Mouse (Mus musculus) MEL (cell line): ENCODE results near the gene Aim2. TPM values are rescaled to one million over a fixed set of nuclear protein-coding genes. Genes with fewer than 3 reads are reported as not detected.

Experiments used
- DNase-seq: peaks from one replicate; pipeline ENCODE4 v3.0.0; 2011; ENCODE audit warnings: low read depth, low spot score
- H3K27ac ChIP-seq: 2 replicates; pipeline ENCODE4 v1.5.1; 2012; ENCODE audit warnings: low read depth, mild to moderate bottlenecking, control low read depth, low read length, moderate library complexity; ENCODE audit not compliant: control insufficient read depth
- H3K27me3 ChIP-seq, 2 experiments: fragments of 150-350 bp in 1 of 2; sonication (generic) in 1 of 2; 2 replicates each; pipeline ENCODE4 v1.6.1; 2012; ENCODE audit warnings: low read length in 2 of 2, mild to moderate bottlenecking in 2 of 2, improper control_type of control experiment in 1 of 2, moderate library complexity in 1 of 2; ENCODE audit not compliant: insufficient read depth in 2 of 2, control insufficient read depth in 1 of 2
- H3K36me3 ChIP-seq, 2 experiments: 2 replicates each; pipeline ENCODE4 v1.6.1; 2012 to 2014; ENCODE audit warnings: low read length in 2 of 2, improper control_type of control experiment in 1 of 2, inconsistent platforms in 1 of 2, mild to moderate bottlenecking in 1 of 2; ENCODE audit not compliant: insufficient read depth in 2 of 2, control insufficient read depth in 1 of 2
- H3K4me1 ChIP-seq, 2 experiments: fragments of 150-350 bp in 1 of 2; sonication (generic) in 1 of 2; 2 replicates each; pipeline ENCODE4 v1.6.1; 2012; ENCODE audit warnings: low read length in 2 of 2, improper control_type of control experiment in 1 of 2, mild to moderate bottlenecking in 1 of 2; ENCODE audit not compliant: insufficient read depth in 2 of 2, control insufficient read depth in 1 of 2
- H3K4me3 ChIP-seq, 2 experiments: fragments of 150-350 bp in 1 of 2; sonication (generic) in 1 of 2; 2 replicates each; pipeline ENCODE4 v1.5.1; 2012; ENCODE audit warnings: low read depth in 2 of 2, low read length in 2 of 2, mild to moderate bottlenecking in 2 of 2, moderate library complexity in 2 of 2, control low read depth in 1 of 2, improper control_type of control experiment in 1 of 2; ENCODE audit not compliant: control insufficient read depth in 1 of 2, insufficient read depth in 1 of 2
- H3K79me2 ChIP-seq: 2 replicates; pipeline ENCODE4 v1.6.1; 2012; ENCODE audit warnings: mild to moderate bottlenecking, low read length, moderate library complexity; ENCODE audit not compliant: control insufficient read depth, poor library complexity, insufficient read depth
- H3K9ac ChIP-seq: 2 replicates; pipeline ENCODE4 v1.6.1; 2012; ENCODE audit warnings: low read depth, mild to moderate bottlenecking, control low read depth, low read length, moderate library complexity; ENCODE audit not compliant: control insufficient read depth, poor library complexity, severe bottlenecking
- H3K9me3 ChIP-seq: fragments of 150-350 bp; sonication (generic); replicated peaks from 2 replicates; pipeline ENCODE4 v1.6.1; 2012; ENCODE audit warnings: mild to moderate bottlenecking, low read length, improper control_type of control experiment, moderate library complexity; ENCODE audit not compliant: insufficient read depth
- BHLHE40 ChIP-seq: IDR thresholded peaks from 2 replicates; pipeline ENCODE4 v1.6.1; 2012; ENCODE audit warnings: low read depth, mild to moderate bottlenecking, inconsistent platforms, low read length, improper control_type of control experiment, borderline replicate concordance
- CHD1 ChIP-seq: IDR thresholded peaks from 2 replicates; pipeline ENCODE4 v1.6.1; 2012; ENCODE audit warnings: low read depth, mild to moderate bottlenecking, inconsistent platforms, low read length, improper control_type of control experiment
- CTCF ChIP-seq, 3 experiments: IDR thresholded peaks in 2 of 3; conservative IDR thresholded peaks in 1 of 3; 2 replicates each; pipeline ENCODE4 v1.5.1; 2011 to 2012; ENCODE audit warnings: low read length in 3 of 3, low read depth in 2 of 3, mild to moderate bottlenecking in 2 of 3, improper control_type of control experiment in 1 of 3, inconsistent platforms in 1 of 3, mixed read lengths in 1 of 3, moderate library complexity in 1 of 3; ENCODE audit not compliant: control insufficient read depth in 1 of 3, insufficient read depth in 1 of 3, poor library complexity in 1 of 3, severe bottlenecking in 1 of 3
- E2F4 ChIP-seq: IDR thresholded peaks from 2 replicates; pipeline ENCODE4 v1.6.1; 2011; ENCODE audit warnings: low read depth, low read length, improper control_type of control experiment, borderline replicate concordance
- GATA1 ChIP-seq: IDR thresholded peaks from 2 replicates; pipeline ENCODE4 v1.6.1; 2011; ENCODE audit warnings: low read depth, low read length, improper control_type of control experiment
- HCFC1 ChIP-seq: IDR thresholded peaks from 2 replicates; pipeline ENCODE4 v1.6.1; 2012; ENCODE audit warnings: low read depth, mild to moderate bottlenecking, inconsistent platforms, low read length, improper control_type of control experiment, moderate library complexity
- KAT2A ChIP-seq: conservative IDR thresholded peaks from 2 replicates; pipeline ENCODE4 v1.6.1; 2012; ENCODE audit warnings: low read depth, low read length, improper control_type of control experiment, inconsistent platforms
- MAZ ChIP-seq: IDR thresholded peaks from 2 replicates; pipeline ENCODE4 v1.6.1; 2012; ENCODE audit warnings: low read depth, mild to moderate bottlenecking, inconsistent platforms, low read length, improper control_type of control experiment
- MXI1 ChIP-seq: IDR thresholded peaks from 2 replicates; pipeline ENCODE4 v1.6.1; 2011; ENCODE audit warnings: mild to moderate bottlenecking, low read depth, low read length, improper control_type of control experiment
- MYC ChIP-seq: IDR thresholded peaks from 2 replicates; pipeline ENCODE4 v1.6.1; 2011; ENCODE audit warnings: low read depth, mild to moderate bottlenecking, low read length, improper control_type of control experiment, moderate library complexity
- NRF1 ChIP-seq: IDR thresholded peaks from 2 replicates; pipeline ENCODE4 v1.6.1; 2014; ENCODE audit warnings: low read depth, mild to moderate bottlenecking, inconsistent platforms, low read length, improper control_type of control experiment, moderate library complexity; ENCODE audit not compliant: poor library complexity, insufficient read depth, severe bottlenecking
- POLR2AphosphoS2 ChIP-seq: IDR thresholded peaks from 2 replicates; pipeline ENCODE4 v1.6.1; 2011; ENCODE audit warnings: low read length, improper control_type of control experiment
- RAD21 ChIP-seq: IDR thresholded peaks from 2 replicates; pipeline ENCODE4 v1.6.1; 2011; ENCODE audit warnings: mild to moderate bottlenecking, low read depth, low read length, improper control_type of control experiment
- SIN3A ChIP-seq: IDR thresholded peaks from 2 replicates; pipeline ENCODE4 v1.6.1; 2012; ENCODE audit warnings: low read length, improper control_type of control experiment, inconsistent platforms
- SMC3 ChIP-seq: IDR thresholded peaks from 2 replicates; pipeline ENCODE4 v1.6.1; 2011; ENCODE audit warnings: low read depth, low read length, improper control_type of control experiment
- TCF12 ChIP-seq: IDR thresholded peaks from 2 replicates; pipeline ENCODE4 v1.6.1; 2014; ENCODE audit warnings: low read depth, mild to moderate bottlenecking, inconsistent platforms, low read length, improper control_type of control experiment, moderate library complexity
- UBTF ChIP-seq: IDR thresholded peaks from 2 replicates; pipeline ENCODE4 v1.6.1; 2012; ENCODE audit warnings: low read depth, mild to moderate bottlenecking, inconsistent platforms, low read length, improper control_type of control experiment, moderate library complexity, borderline replicate concordance; ENCODE audit not compliant: insufficient read depth
- USF1 ChIP-seq: IDR thresholded peaks from 2 replicates; pipeline ENCODE4 v1.6.1; 2014; ENCODE audit warnings: low read depth, mild to moderate bottlenecking, inconsistent platforms, low read length, improper control_type of control experiment, moderate library complexity
- ZC3H11A ChIP-seq: IDR thresholded peaks from 2 replicates; pipeline ENCODE4 v1.6.1; 2012; ENCODE audit warnings: low read depth, mild to moderate bottlenecking, inconsistent platforms, low read length, improper control_type of control experiment
- ZMIZ1 ChIP-seq: IDR thresholded peaks from 2 replicates; pipeline ENCODE4 v1.6.1; 2012; ENCODE audit warnings: low read depth, mild to moderate bottlenecking, inconsistent platforms, low read length, improper control_type of control experiment, moderate library complexity
- ZNF384 ChIP-seq: IDR thresholded peaks from 2 replicates; pipeline ENCODE4 v1.6.1; 2012; ENCODE audit warnings: low read depth, mild to moderate bottlenecking, inconsistent platforms, low read length, improper control_type of control experiment
- polyA plus RNA-seq, 2 experiments: library from polyadenylated mRNA; stranded (reverse) in 1 of 2; unstranded in 1 of 2; fragments of >175 nt in 1 of 2; fragments of >200 nt in 1 of 2; gene quantifications; 2 replicates each; pipeline versions ENCODE4 v1.2.1 to v1.2.4; 2012; ENCODE audit warnings: low replicate concordance in 2 of 2, low read depth in 1 of 2; ENCODE audit not compliant: insufficient read length in 2 of 2, insufficient read depth in 1 of 2, missing spikeins in 1 of 2
- total RNA-seq: library from RNA; depleted of rRNA; stranded (reverse); fragments of 300-350 nt; gene quantifications from 2 replicates; pipeline ENCODE4 v1.2.3, GENCODE M21; 2012

The Aim2 gene
- total and polyA plus RNA-seq, 3 experiments = 2.3 to 9.1 TPM; not detected in 1

- Histone ChIP-seq H3K9ac (no peak overlapping the region), H3K36me3 (peaks cover 0 to 17% of the 10 kb centered on the region in 2 experiments; a peak in 2 of 4 replicates), H3K9me3 (no peaks in the 10 kb centered on the region), H3K27me3 (no peaks in the 10 kb centered on the region), H3K4me3 (no peak overlapping the region), H3K4me1 (peaks cover 9 to 43% of the 10 kb centered on the region in 2 experiments), H3K27ac (no peak overlapping the region), H3K79me2 (no peaks in the 10 kb centered on the region)
- TF ChIP-seq MXI1 (no peak), POLR2AphosphoS2 (no peak), SMC3 (no peak), KAT2A (no peak), NRF1 (no peak), ZMIZ1 (no peak), SIN3A (no peak)
- DNase-seq = no peak
These were observed 13.7 kb upstream of the Aim2 start for GRCm38 (mm10) chr1:173337008-173337407.

- no peak overlapping the region for H3K27ac ChIP-seq
- H3K4me1 ChIP-seq = peaks cover 11 to 35% of the 10 kb centered on the region in 2 experiments
- no peaks in the 10 kb centered on the region for H3K9me3 ChIP-seq
These were observed 11.1 kb upstream of the Aim2 start for GRCm38 (mm10) chr1:173339543-173339942.

GRCm38 (mm10) chr1:173342425-173342824 lies 8.3 kb upstream of the Aim2 start:
- H3K27ac ChIP-seq = no peak overlapping the region
- TF ChIP-seq MAZ = no peak
- no peak for TF ChIP-seq KAT2A
- no peak for TF ChIP-seq TCF12
- TF ChIP-seq CHD1 = no peak
- TF ChIP-seq GATA1 = no peak
- TF ChIP-seq MXI1 = no peak
- TF ChIP-seq MYC = no peak
- no peak for TF ChIP-seq ZNF384
- TF ChIP-seq E2F4 = no peak
- TF ChIP-seq NRF1 = no peak
- no peak for TF ChIP-seq BHLHE40
- TF ChIP-seq HCFC1 = no peak
- TF ChIP-seq ZMIZ1 = no peak
- peaks cover 32 to 40% of the 10 kb centered on the region in 2 experiments for H3K4me1 ChIP-seq
- no peak for DNase-seq
- peaks cover 0 to 28% of the 10 kb centered on the region in 2 experiments; a peak in 2 of 4 replicates for H3K36me3 ChIP-seq
- no peaks in the 10 kb centered on the region for H3K27me3 ChIP-seq
- no peaks in the 10 kb centered on the region for H3K9me3 ChIP-seq
- no peak overlapping the region for H3K9ac ChIP-seq
- H3K4me3 ChIP-seq = no peak overlapping the region
- no peaks in the 10 kb centered on the region for H3K79me2 ChIP-seq

More at GRCm38 (mm10) chr1:173339543-173339942, 11.1 kb upstream of the Aim2 start:
- peak; percentile 42 for TF ChIP-seq RAD21
- peak; percentile 66 to 77 (median 70) for TF ChIP-seq CTCF (IDR thresholded peaks at IDR 0.05 in 2 of 3, conservative IDR thresholded peaks at IDR 0.05 in 1 of 3; ENCODE audit: control insufficient read depth in 1 of 3, insufficient read depth in 1 of 3, low read depth in 2 of 3, low read length in 3 of 3, poor library complexity in 1 of 3, severe bottlenecking in 1 of 3)
- no peak for TF ChIP-seq NRF1
- peak; percentile 73 for TF ChIP-seq SMC3
- no peak for TF ChIP-seq USF1
- TF ChIP-seq ZC3H11A = 0 out of 2 replicates have a peak, but pooled peaks have one; percentile 37
- TF ChIP-seq UBTF = no peak
- TF ChIP-seq ZNF384 = no peak
- peak; percentile 53 for DNase-seq
- H3K79me2 ChIP-seq = no peaks in the 10 kb centered on the region
- H3K9ac ChIP-seq = no peak overlapping the region
- peaks cover 0 to 11% of the 10 kb centered on the region in 2 experiments; a peak in 2 of 4 replicates for H3K36me3 ChIP-seq
- no peak overlapping the region for H3K4me3 ChIP-seq
- no peaks in the 10 kb centered on the region for H3K27me3 ChIP-seq
